Mouse (Mus musculus) ES-Bruce4 (cell line): ENCODE data around the gene Icmt.

Source experiments
- CTCF ChIP-seq: IDR thresholded peaks from one replicate; pipeline ENCODE4 v1.8.1; 2011; ENCODE audit warnings: low read depth, low read length
- EP300 ChIP-seq: IDR thresholded peaks from 2 replicates; pipeline ENCODE4 v1.6.1; 2011; ENCODE audit warnings: low read depth, low read length; ENCODE audit not compliant: insufficient read depth
- POLR2A ChIP-seq: IDR thresholded peaks from one replicate; pipeline ENCODE4 v1.8.1; 2011; ENCODE audit warnings: low read length; ENCODE audit not compliant: insufficient read depth

DNA sequence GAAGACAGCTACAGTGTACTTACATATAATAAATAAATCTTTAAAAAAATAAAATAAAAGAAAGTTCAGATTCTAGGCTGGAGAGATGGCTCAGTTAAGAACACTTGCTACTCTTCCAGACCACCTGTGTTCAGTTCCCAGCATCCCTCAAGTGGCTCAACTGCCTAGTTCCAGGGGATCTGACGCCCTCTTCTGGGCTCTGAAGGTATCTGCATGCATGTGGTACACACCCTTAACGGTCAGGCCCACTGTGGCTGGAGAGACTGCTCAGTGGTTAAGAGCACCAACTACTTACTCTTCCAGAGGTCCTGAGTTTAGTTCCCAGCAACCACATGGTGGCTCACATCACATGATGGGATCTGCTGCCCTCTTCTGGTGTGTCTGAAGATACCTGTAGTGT lies 19.1 kb upstream of the Icmt start:
- TF ChIP-seq CTCF (peak; percentile 55), EP300 (no peak), POLR2A (no peak)
